Mouse (Mus musculus) midbrain, embryonic 10.5 days (tissue): ENCODE measurements around the gene Zbtb17. TPM values are rescaled to one million over a fixed set of nuclear protein-coding genes. Genes with fewer than 3 reads are reported as not detected.

Experiments
- DNase-seq: peaks from one replicate; pipeline ENCODE4 v3.0.0-alpha.2; 2017; ENCODE audit warnings: low spot score
- H3K27ac ChIP-seq: fragments of 300-500 bp; sonication (generic); replicated peaks from 2 replicates; pipeline ENCODE4 v1.5.1; 2016; ENCODE audit warnings: mild to moderate bottlenecking
- H3K27me3 ChIP-seq: fragments of 300-500 bp; sonication (generic); 2 replicates; pipeline ENCODE4 v1.6.1; 2016; ENCODE audit warnings: low read depth, mild to moderate bottlenecking; ENCODE audit not compliant: poor library complexity, severe bottlenecking
- H3K36me3 ChIP-seq: fragments of 300-500 bp; sonication (generic); 2 replicates; pipeline ENCODE4 v1.6.1; 2016; ENCODE audit warnings: mild to moderate bottlenecking, moderate library complexity
- H3K4me1 ChIP-seq: fragments of 300-500 bp; sonication (generic); 2 replicates; pipeline ENCODE4 v1.6.1; 2016
- H3K4me3 ChIP-seq: fragments of 300-500 bp; sonication (generic); 2 replicates; pipeline ENCODE4 v1.5.1; 2016; ENCODE audit warnings: mild to moderate bottlenecking, moderate library complexity
- H3K9me3 ChIP-seq: fragments of 300-500 bp; sonication (generic); replicated peaks from 2 replicates; pipeline ENCODE4 v1.6.1; 2016; ENCODE audit warnings: mild to moderate bottlenecking
- WGBS: fragments of 180-500 bp; shearing (Covaris S2); methylation state at CpG from one replicate; pipeline ENCODE4 v1.1.7; 2016; 5-methylcytosine and 5-hydroxymethylcytosine counted together
- polyA plus RNA-seq: library from polyadenylated mRNA; unstranded; fragments of >200 nt; fragmentation: Nextera tagmentation; extraction: Ambion mirVana; gene quantifications from 2 replicates; pipeline ENCODE4 v1.2.1, GENCODE M21; 2016

Zbtb17 gene
- polyA plus RNA-seq, 1 experiment from 2014 or later = 55.1 TPM

DNA sequence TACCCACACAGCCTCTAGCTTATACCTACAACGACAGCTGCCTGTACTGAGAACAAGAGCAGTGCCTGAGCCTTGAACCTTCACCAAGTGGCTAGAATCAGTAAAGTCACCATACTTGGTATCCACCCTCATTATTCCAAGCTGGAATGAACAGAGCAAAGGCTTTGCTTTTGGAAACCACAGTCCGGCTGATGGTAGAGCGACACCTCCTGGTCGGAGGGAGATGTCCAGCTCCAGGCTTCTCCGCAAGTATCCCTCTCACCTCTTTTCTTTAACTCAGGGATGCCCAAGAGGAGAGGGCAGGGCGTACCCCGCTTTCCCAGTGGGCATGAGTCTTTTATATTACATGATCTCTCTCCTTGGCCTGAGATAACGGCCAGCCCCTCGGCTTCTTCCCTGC lies 14.6 kb upstream of the Zbtb17 start:
- Histone ChIP-seq H3K4me1 (peaks cover 18% of the 10 kb centered on the region), H3K36me3 (no peaks in the 10 kb centered on the region), H3K4me3 (no peak overlapping the region), H3K9me3 (no peaks in the 10 kb centered on the region), H3K27me3 (peaks cover 36% of the 10 kb centered on the region), H3K27ac (no peak overlapping the region)
- no peak for DNase-seq
- 52% methylated on average over 9 of the region's 9 CpGs for WGBS

DNA sequence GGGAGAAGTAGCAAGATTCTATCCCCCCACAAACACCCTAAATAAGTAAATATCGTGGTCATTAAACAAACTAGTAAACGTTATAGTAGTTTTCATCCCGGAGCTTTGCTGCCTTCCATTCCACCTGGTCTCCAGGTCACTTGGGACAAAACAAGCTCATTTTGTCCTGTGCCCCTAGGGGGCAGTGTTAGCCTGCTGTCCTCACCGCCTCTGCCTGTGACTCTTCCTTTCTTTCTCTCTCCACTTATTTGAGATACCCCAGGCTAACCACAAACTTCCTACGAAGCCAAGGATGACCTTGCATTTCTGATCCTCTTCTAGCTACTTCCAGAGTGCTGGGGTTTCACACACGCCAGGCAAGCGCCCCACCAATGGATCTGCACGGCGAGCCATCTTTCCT lies 13.5 kb upstream of the Zbtb17 start:
- 49% methylated on average over 9 of the region's 9 CpGs for WGBS

DNA sequence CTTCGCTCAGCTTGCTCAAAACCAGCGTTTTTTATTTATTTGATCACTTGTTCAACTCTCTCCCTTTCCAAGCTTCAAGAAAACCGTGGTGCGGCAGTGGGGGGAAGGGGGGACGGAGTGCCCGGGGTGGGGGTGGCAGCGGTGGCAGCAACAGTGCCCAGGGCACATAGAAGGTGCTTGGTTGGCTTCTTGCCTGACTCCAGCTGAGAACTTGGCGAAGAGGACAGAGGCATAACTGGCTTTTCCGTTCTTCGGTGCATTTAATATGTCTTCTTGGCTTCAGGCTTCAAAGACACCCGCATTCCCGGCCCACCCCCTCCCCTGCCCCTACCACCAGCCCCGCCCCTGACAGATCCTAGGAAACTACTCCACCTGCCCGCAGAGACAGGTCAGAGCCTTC lies 11.8 kb upstream of the Zbtb17 start:
- Histone ChIP-seq H3K4me3 (no peak overlapping the region), H3K27ac (no peak overlapping the region), H3K27me3 (peaks cover 8% of the 10 kb centered on the region), H3K4me1 (no peaks in the 10 kb centered on the region), H3K9me3 (no peaks in the 10 kb centered on the region), H3K36me3 (no peaks in the 10 kb centered on the region)
- WGBS = 76% methylated on average over 14 of the region's 14 CpGs
- DNase-seq = no peak

More for the DNA sequence above, 13.5 kb upstream of the Zbtb17 start:
- no peak overlapping the region for H3K27ac ChIP-seq
- H3K9me3 ChIP-seq = no peaks in the 10 kb centered on the region
- H3K27me3 ChIP-seq = peaks cover 24% of the 10 kb centered on the region
- H3K4me3 ChIP-seq = no peak overlapping the region
- H3K36me3 ChIP-seq = no peaks in the 10 kb centered on the region
- H3K4me1 ChIP-seq = peaks cover 6% of the 10 kb centered on the region
- DNase-seq = peak; percentile 62

DNA sequence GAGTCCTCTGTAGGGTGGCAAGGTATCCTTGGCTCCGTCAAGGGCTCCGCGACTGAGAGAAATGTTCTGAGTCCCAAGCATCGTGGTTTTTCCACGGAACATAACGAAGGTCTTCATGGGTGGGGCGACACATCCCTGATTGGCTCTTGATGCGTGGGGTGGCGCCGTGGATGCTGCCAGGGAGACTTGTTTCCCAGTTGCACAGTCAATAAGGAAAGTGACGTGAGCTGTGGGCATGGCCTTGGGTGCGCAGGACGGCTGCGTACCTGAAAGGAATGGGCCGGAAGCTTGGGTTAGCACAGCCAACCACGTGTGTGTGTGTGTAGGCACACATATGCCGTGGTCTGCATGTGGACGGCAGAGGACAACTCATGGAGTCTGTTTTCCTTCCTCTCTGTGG lies 11.3 kb upstream of the Zbtb17 start:
- no peaks in the 10 kb centered on the region for H3K36me3 ChIP-seq
- H3K4me1 ChIP-seq = no peaks in the 10 kb centered on the region
- 85% methylated on average over 18 of the region's 18 CpGs for WGBS

DNA sequence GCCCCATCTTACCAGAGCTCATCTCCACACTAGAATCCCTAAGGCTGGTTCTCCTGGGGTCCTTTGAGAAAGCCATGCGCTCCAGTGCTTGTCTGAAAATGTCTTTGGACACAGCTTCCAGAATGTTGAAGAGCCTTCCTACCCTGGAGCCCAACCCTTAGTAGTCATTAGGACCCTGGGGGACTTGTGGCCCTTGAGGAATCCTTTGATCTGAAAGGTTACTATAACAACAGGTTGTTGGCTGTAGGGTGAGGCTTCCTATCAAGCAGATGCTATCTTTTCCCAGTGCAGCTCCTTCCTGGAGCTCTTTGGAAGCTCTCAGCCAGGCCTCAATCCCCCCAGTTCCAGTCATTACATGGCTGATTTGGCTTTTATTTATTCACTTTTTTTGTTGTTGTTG lies 8.5 kb upstream of the Zbtb17 start, which contains the start of gene Srarp:
TSS of gene Srarp (minus strand) at position 132 of the 400 bp plus-strand sequence.
- no peaks in the 10 kb centered on the region for H3K36me3 ChIP-seq
- no peak within 1 kb of the TSS for H3K4me3 ChIP-seq
- WGBS = 94% methylated on average over 1 of the region's 1 CpGs
- no peaks in the 10 kb centered on the region for H3K27me3 ChIP-seq
- H3K4me1 ChIP-seq = 0 out of 2 replicates have a peak, but pooled peaks cover 3% of the 10 kb centered on the region
- no peak for DNase-seq
- no peak within 1 kb of the TSS for H3K27ac ChIP-seq
- H3K9me3 ChIP-seq = no peaks in the 10 kb centered on the region

More for the DNA sequence above, 11.3 kb upstream of the Zbtb17 start:
- H3K27me3 ChIP-seq = 0 out of 2 replicates have a peak, but pooled peaks cover 2% of the 10 kb centered on the region
- H3K4me3 ChIP-seq = no peak overlapping the region
- H3K27ac ChIP-seq = no peak overlapping the region
- DNase-seq = no peak
- H3K9me3 ChIP-seq = no peaks in the 10 kb centered on the region

DNA sequence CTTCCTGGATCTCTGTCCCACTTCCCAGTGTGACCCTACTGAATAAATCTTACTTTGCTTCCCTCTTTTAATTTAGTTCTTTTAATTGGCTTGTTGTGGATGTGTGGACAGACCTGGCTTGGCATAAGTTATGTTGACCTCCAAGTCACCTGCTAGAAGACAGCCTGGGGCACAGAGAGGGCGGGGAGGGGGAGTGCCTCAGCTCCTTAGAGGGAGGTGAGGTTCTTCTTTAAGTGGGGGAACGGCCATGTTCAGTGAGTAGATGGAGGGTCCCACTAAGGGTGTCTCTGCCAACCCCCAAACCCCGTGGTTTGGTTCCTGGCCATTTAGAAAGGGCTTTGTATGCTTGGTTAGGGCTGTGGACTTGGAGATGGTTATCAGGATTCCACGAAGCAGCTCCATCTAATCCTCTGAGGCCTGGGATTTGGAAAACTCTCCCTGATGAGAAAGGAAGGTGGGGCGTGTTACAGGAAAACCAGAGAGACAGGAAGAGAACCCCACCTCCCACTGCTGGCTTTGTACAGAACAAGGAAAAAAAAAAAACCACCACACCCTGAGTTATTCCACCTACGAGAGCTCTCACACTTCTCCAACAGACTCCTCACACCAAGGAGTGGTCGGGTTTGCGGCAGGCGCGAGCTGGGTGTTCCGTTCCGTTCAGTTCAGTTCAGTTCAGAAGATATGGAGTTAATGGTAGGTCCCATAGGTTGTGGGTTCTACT lies 5.2 kb upstream of the Zbtb17 start:
- Histone ChIP-seq H3K27me3 (no peaks in the 10 kb centered on the region), H3K4me1 (peaks cover 10% of the 10 kb centered on the region), H3K36me3 (no peaks in the 10 kb centered on the region), H3K27ac (no peak overlapping the region), H3K9me3 (no peaks in the 10 kb centered on the region), H3K4me3 (no peak overlapping the region)
- no peak for DNase-seq
- 85% methylated on average over 12 of the region's 12 CpGs for WGBS

DNA sequence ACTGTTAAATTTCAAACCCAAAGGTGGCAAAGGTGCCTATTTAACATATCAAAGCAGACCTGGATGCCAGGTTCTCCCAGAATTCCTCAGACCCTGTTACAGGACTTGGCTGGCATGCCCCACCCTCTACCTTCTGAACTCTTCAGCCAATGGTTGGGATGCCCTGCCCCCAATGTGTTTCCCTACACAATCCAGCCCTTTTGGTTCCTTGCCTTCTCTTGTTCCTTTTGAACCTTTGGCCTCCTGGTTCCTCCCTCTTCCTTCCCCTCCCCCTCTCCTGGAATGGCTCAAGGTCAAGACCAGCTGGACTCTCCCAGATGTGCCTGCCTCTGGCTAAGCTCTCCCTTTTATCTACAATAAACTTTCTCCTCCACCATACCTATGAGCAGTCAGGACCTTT lies 3.6 kb upstream of the Zbtb17 start:
- peaks cover 20% of the 10 kb centered on the region for H3K4me1 ChIP-seq
- H3K27me3 ChIP-seq = no peaks in the 10 kb centered on the region
- H3K9me3 ChIP-seq = no peaks in the 10 kb centered on the region
- no peak overlapping the region for H3K27ac ChIP-seq
- no peaks in the 10 kb centered on the region for H3K36me3 ChIP-seq
- H3K4me3 ChIP-seq = no peak overlapping the region
- no peak for DNase-seq

DNA sequence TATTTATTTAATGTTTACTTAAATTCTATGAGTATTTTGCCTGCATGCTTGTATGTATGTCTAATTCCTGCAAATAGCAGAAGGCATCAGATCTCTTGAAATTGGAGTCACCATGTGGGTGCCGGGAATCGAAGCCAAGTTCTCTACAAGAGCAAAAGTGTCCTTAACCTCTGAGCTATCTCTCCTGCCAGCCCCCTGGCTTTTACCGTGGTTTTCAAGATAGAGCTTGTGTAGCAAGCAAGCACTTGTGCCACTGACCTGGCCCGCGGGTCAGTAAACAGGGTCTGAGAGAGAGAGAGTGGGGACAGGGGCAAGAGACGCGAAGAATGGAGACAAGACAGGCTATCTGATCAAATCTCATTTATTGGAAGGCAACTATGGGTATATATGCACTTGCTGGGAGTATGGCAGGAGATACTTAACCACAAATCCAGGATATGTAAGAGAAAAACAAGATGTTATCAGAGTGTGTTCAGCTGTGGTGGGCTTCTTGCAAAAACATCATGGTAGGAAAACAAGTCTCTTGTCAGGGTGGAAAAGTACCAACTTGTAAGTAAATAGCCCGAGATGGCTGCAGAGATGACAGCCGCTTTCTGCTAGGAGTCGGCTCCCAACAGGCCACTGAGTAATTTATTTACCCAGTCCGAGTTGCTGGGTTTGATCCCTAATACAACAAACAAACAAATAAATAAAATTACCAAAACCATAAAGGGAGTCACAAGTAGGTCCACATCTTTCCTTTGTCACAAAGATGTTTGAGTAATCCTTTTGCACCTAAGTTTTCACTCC lies 619 bp upstream of the Zbtb17 start:
- Histone ChIP-seq H3K36me3 (peaks cover 28% of the 10 kb centered on the region), H3K4me3 (peak overlapping the region; percentile 97), H3K9me3 (no peaks in the 10 kb centered on the region), H3K27me3 (no peaks in the 10 kb centered on the region), H3K4me1 (peaks cover 27% of the 10 kb centered on the region), H3K27ac (peak overlapping the region; percentile 96)
- DNase-seq = no peak
- 46% methylated on average over 11 of the region's 11 CpGs for WGBS

DNA sequence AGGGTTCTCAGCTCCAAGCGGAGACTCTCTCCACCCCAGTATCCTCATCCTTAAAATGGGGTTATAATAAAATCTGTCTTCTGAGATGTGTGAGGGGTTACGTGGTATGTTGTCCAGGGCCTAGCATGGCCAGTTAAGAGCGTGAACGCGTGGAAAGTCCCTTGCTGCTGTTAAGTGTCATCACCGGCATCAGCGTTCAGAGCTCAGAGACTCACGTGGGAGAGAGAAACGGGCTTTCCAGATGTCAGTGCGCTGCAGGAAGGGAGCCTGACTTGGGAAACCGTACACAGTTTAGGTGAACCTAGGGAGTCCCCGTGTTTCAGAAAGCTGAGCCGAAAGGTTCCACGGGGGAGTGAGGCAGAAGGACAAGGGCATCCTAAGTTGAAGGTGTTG lies 870 bp downstream of the Zbtb17 start:
- Histone ChIP-seq H3K27ac (peak overlapping the region; percentile 96), H3K4me1 (peaks cover 27% of the 10 kb centered on the region), H3K27me3 (no peaks in the 10 kb centered on the region), H3K4me3 (peak overlapping the region; percentile 97), H3K9me3 (no peaks in the 10 kb centered on the region), H3K36me3 (peaks cover 42% of the 10 kb centered on the region)
- WGBS = 23% methylated on average over 14 of the region's 14 CpGs
- DNase-seq = no peak

DNA sequence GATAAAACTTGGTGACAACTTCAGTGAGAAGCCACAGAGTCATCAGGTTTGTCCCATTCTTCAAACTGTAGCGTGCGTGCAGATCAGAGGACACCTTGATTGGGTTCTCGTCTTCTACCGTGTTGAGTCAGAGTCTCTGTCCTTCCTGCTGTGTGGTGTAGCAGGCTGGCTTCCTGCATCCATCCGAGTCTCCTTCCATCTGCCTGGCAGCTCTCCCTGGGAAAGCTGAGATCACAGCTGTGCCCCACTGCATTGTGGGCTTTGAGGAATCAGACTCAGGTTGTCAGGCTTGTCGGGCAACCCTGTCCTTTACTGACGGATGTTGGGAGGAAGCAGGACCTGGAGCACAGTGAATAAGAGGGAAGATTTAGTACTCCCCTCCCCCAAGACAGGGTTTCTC lies 1.8 kb downstream of the Zbtb17 start:
- Histone ChIP-seq H3K4me1 (peaks cover 25% of the 10 kb centered on the region), H3K9me3 (no peaks in the 10 kb centered on the region), H3K27ac (no peak overlapping the region), H3K27me3 (no peaks in the 10 kb centered on the region), H3K4me3 (0 out of 2 replicates have a peak overlapping the region, but pooled peaks have one; percentile 97), H3K36me3 (peaks cover 51% of the 10 kb centered on the region)
- 81% methylated on average over 7 of the region's 7 CpGs for WGBS
- DNase-seq = no peak

DNA sequence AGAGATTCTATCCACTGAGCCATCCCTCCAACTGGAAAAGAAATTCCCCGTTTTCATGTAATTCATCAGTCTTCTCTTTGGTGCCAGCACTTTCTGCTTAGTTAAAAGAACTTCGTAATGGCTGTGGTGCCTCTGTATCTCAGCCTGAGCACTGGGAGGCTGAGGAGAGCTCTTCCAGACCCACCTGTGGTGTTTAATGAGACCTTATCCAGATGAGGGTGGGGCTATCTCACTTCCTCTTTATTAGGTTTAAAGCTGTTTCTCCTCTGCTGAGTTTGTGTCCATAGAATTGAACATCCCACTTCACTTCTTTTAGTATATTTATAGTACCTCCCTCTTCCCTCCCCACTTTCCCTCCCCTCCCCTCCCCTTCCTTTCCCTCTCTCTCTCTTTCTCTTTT lies 6.8 kb downstream of the Zbtb17 start:
- Histone ChIP-seq H3K27me3 (no peaks in the 10 kb centered on the region), H3K36me3 (peaks cover 99% of the 10 kb centered on the region), H3K27ac (no peak overlapping the region), H3K9me3 (no peaks in the 10 kb centered on the region), H3K4me1 (peaks cover 8% of the 10 kb centered on the region), H3K4me3 (no peak overlapping the region)
- 85% methylated on average over 2 of the region's 2 CpGs for WGBS
- no peak for DNase-seq

DNA sequence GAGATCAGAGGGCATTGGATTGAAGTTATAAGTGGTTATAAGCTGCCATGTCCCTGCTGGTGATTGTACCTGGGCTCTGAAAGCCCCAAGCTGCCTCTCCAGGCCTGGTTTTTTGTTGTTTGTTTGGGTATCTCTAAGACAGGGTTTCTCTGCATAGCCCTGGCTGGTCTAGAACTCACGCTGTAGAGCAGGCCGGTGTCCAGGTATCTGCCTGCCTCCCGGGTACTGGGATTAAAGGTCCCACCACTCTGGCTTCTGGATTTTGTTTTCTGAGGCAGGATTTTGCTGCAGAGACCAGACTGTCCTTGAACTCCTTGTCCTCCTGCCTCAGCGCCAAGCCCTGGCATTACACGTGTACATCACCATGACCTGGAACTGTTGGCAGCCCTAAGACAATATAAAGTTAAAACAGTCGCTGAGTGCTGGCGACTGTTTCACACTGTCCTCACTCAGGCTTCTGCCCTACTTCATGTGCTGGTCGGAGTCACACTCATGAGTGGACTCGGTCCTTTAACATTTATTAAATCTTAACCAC lies 7.5 kb downstream of the Zbtb17 start:
- Histone ChIP-seq H3K36me3 (peaks cover 97% of the 10 kb centered on the region), H3K27me3 (no peaks in the 10 kb centered on the region), H3K4me1 (0 out of 2 replicates have a peak, but pooled peaks cover 4% of the 10 kb centered on the region), H3K27ac (no peak overlapping the region), H3K4me3 (no peak overlapping the region), H3K9me3 (no peaks in the 10 kb centered on the region)
- DNase-seq = no peak
- WGBS = 94% methylated on average over 9 of the region's 9 CpGs
